Comparison of ENCODE assay signal across 12 mouse cellular contexts in the genomic region with DNA sequence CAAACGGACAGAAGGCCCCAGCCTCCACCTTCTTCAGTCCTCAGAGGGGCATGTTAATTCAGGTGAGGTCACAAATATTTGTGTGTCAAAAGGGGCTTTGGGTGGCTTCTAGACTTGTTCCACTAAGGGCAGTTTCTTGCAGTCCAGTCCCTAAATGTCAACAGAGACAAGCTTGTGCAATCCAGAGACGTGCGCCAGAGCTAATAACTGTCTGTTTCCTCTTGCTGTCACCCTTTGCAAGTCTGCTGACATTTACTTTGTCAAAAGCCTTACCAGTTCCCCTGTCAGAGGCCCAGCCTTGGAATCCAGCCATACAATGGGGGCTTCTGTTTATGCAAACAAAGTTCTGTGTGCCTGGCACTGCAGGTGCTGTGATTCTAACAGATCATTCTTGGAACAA.
A peak's percentile ranks its signal among the peaks of the same experiment; 100 is the strongest.
DNase-seq lines count a peak whose midpoint lies in the region; ATAC-seq lines count a peak whose summit lies in the region.
"Had no signal": no experiment of that assay in that cellular context is flagged by ENCODE, and none has a peak within 500 bp of the region (broad histone marks: within the 10 kb centered on the region; RNA-seq: fewer than 3 reads in every experiment).

No protein-coding gene starts in this region.

- 39% methylated on average over 3 of the region's 3 CpGs for WGBS in heart, embryonic 13.5 days
- WGBS in lung, embryonic 16.5 days = 19% methylated on average over 3 of the region's 3 CpGs
- WGBS in liver, embryonic 15.5 days (ENCODE audit: insufficient replicate concordance) = 24% methylated on average over 3 of the region's 3 CpGs
- 45% methylated on average over 3 of the region's 3 CpGs for WGBS in forebrain, embryonic 16.5 days

- 0 out of 2 replicates have a peak overlapping the region, but pooled peaks have one; percentile 2 for H3K27ac ChIP-seq in heart, embryonic 13.5 days (replicated peaks)
- H3K27ac ChIP-seq in lung, embryonic 16.5 days (ENCODE audit: low read length) = no peak overlapping the region
- H3K27ac ChIP-seq in liver, embryonic 15.5 days (replicated peaks) = 0 out of 2 replicates have a peak overlapping the region, but pooled peaks have one; percentile 51
- H3K27ac ChIP-seq in forebrain, embryonic 16.5 days (ENCODE audit: low read length) = no peak overlapping the region
- H3K27ac ChIP-seq: embryonic facial prominence, embryonic 13.5 days had no signal

- no peak for DNase-seq in heart, adult 9 months (ENCODE audit: low spot score in 2 of 2)
- no peak for DNase-seq in lung, postnatal 25 days (ENCODE audit: low spot score)
- DNase-seq in right cerebral cortex, postnatal 4 days = no peak
- no peak for DNase-seq in embryo, embryonic 10 days (ENCODE audit: low spot score)
- DNase-seq: adrenal gland, adult 2 months; cerebellum, adult 2 months had no signal

- no peak overlapping the region for H3K9ac ChIP-seq in heart, embryonic 13.5 days
- no peak overlapping the region for H3K9ac ChIP-seq in lung, embryonic 16.5 days (ENCODE audit: low read length)
- no peak overlapping the region for H3K9ac ChIP-seq in liver, embryonic 15.5 days
- no peak overlapping the region for H3K9ac ChIP-seq in forebrain, embryonic 16.5 days (replicated peaks; ENCODE audit: low read depth, low read length)
- H3K9ac ChIP-seq: embryonic facial prominence, embryonic 13.5 days had no signal

- no peaks in the 10 kb centered on the region; the same call in 1 of the 2 replicates for H3K27me3 ChIP-seq in heart, embryonic 13.5 days (replicated peaks)
- H3K27me3 ChIP-seq in lung, embryonic 16.5 days (ENCODE audit: control insufficient read depth, insufficient read depth, low read depth, low read length) = no peaks in the 10 kb centered on the region
- no peaks in the 10 kb centered on the region for H3K27me3 ChIP-seq in liver, embryonic 15.5 days
- no peaks in the 10 kb centered on the region for H3K27me3 ChIP-seq in forebrain, embryonic 16.5 days (replicated peaks; ENCODE audit: control insufficient read depth, insufficient read depth, low read length)
- H3K27me3 ChIP-seq: embryonic facial prominence, embryonic 13.5 days had no signal

- H3K4me1 ChIP-seq in heart, embryonic 13.5 days = peaks cover 13% of the 10 kb centered on the region; the same call in 1 of the 2 replicates
- H3K4me1 ChIP-seq in lung, embryonic 16.5 days (replicated peaks; ENCODE audit: control insufficient read depth, insufficient read depth, low read length) = no peaks in the 10 kb centered on the region
- H3K4me1 ChIP-seq in liver, embryonic 15.5 days (replicated peaks) = peaks cover 9% of the 10 kb centered on the region; the same call in 1 of the 2 replicates
- 0 out of 2 replicates have a peak, but pooled peaks cover 2% of the 10 kb centered on the region for H3K4me1 ChIP-seq in forebrain, embryonic 16.5 days (replicated peaks; ENCODE audit: control insufficient read depth, insufficient read depth, low read length)
- H3K4me1 ChIP-seq: embryonic facial prominence, embryonic 13.5 days had no signal

- H3K36me3 ChIP-seq in heart, embryonic 13.5 days = no peaks in the 10 kb centered on the region
- no peaks in the 10 kb centered on the region for H3K36me3 ChIP-seq in lung, embryonic 16.5 days (ENCODE audit: control insufficient read depth, insufficient read depth, low read length)
- no peaks in the 10 kb centered on the region for H3K36me3 ChIP-seq in liver, embryonic 15.5 days (replicated peaks)
- no peaks in the 10 kb centered on the region for H3K36me3 ChIP-seq in forebrain, embryonic 16.5 days (ENCODE audit: control insufficient read depth, insufficient read depth)
- H3K36me3 ChIP-seq: embryonic facial prominence, embryonic 13.5 days had no signal

- H3K9me3 ChIP-seq in heart, embryonic 13.5 days = peaks cover 6% of the 10 kb centered on the region; the same call in 1 of the 2 replicates
- no peaks in the 10 kb centered on the region for H3K9me3 ChIP-seq in lung, embryonic 16.5 days (ENCODE audit: control insufficient read depth, low read length)
- no peaks in the 10 kb centered on the region for H3K9me3 ChIP-seq in liver, embryonic 15.5 days (replicated peaks)
- H3K9me3 ChIP-seq in forebrain, embryonic 16.5 days (ENCODE audit: control insufficient read depth, low read length) = no peaks in the 10 kb centered on the region
- H3K9me3 ChIP-seq: embryonic facial prominence, embryonic 13.5 days had no signal

- H3K4me2 ChIP-seq in heart, embryonic 13.5 days = no peak overlapping the region
- H3K4me2 ChIP-seq in lung, embryonic 16.5 days (ENCODE audit: low read depth, low read length) = no peak overlapping the region
- H3K4me2 ChIP-seq in liver, embryonic 15.5 days = no peak overlapping the region
- no peak overlapping the region for H3K4me2 ChIP-seq in forebrain, embryonic 16.5 days (ENCODE audit: low read length)
- H3K4me2 ChIP-seq: embryonic facial prominence, embryonic 13.5 days had no signal

- ATAC-seq in heart, embryonic 13.5 days (ENCODE audit: extremely low read depth, insufficient number of reproducible peaks, low FRiP score, low TSS enrichment) = no peak
- peak; percentile 52; the same call in 1 of the 2 replicates for ATAC-seq in lung, embryonic 16.5 days (ENCODE audit: low read depth)
- peak; percentile 74 for ATAC-seq in liver, embryonic 15.5 days (ENCODE audit: insufficient read depth)
- no peak for ATAC-seq in forebrain, embryonic 16.5 days
- ATAC-seq: inflammation-experienced regulatory T-cells, adult 6 months had no signal

- no peak overlapping the region for H3K4me3 ChIP-seq in heart, embryonic 13.5 days
- no peak overlapping the region for H3K4me3 ChIP-seq in lung, embryonic 16.5 days (ENCODE audit: low read length)
- H3K4me3 ChIP-seq in liver, embryonic 15.5 days (replicated peaks) = no peak overlapping the region
- H3K4me3 ChIP-seq in forebrain, embryonic 16.5 days (replicated peaks; ENCODE audit: low read length) = no peak overlapping the region
- H3K4me3 ChIP-seq: embryonic facial prominence, embryonic 13.5 days had no signal

Comparison
In these comparisons a context has a peak if more than half of its experiments do, and no peak if none do; other contexts are left out.
1. ATAC-seq: peak in lung, embryonic 16.5 days (single experiment) and liver, embryonic 15.5 days (single experiment); none in heart, embryonic 13.5 days (single experiment) and forebrain, embryonic 16.5 days (single experiment).
2. H3K27ac ChIP-seq: peak in heart, embryonic 13.5 days (single experiment) and liver, embryonic 15.5 days (single experiment); none in lung, embryonic 16.5 days (single experiment) and forebrain, embryonic 16.5 days (single experiment).